Mouse (Mus musculus): ENCODE data around the gene Kcnmb3.

- TF ChIP-seq TAL1 (IDR thresholded peaks at IDR 0.05; ENCODE audit: low read length) (no peak), GATA1 (IDR thresholded peaks at IDR 0.05; ENCODE audit: low read length) (no peak)
These were observed 53.3 kb downstream of the Kcnmb3 start for GRCm38 (mm10) chr3:32438716-32439115.

Measured in erythroblast, embryonic 14.5 days (primary cell).